In the genomic region with DNA sequence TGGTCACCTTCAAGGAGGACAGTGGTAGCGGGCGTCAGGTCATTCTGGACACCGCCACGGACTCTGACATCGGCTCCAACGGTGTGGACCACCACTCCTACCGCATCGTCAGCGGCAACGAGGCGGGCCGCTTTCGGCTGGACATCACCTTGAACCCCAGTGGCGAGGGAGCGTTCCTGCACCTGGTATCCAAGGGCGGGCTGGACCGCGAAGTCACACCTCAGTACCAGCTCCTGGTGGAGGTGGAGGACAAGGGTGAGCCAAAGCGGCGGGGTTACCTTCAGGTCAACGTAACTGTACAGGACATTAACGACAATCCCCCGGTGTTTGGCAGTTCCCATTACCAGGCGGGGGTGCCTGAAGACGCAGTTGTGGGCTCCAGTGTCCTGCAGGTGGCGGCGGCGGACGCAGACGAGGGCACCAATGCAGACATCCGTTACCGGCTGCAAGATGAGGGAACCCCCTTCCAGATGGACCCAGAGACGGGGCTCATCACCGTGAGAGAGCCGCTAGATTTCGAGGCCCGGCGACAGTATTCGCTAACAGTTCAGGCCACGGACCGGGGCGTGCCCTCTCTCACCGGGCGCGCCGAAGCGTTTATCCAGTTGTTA, we compare ENCODE assay signal across 8 mouse cellular contexts. TPM values are rescaled to one million over a fixed set of nuclear protein-coding genes. Genes with fewer than 3 reads are reported as not detected.
A peak's percentile ranks its signal among the peaks of the same experiment; 100 is the strongest.
DNase-seq lines count a peak whose midpoint lies in the region; ATAC-seq and TF ChIP-seq lines count a peak whose summit lies in the region.

No protein-coding gene starts in this region.

- no peaks in the 10 kb centered on the region for H3K36me3 ChIP-seq in testis, adult 2 months (ENCODE audit: control insufficient read depth, insufficient read depth, low read length)
- H3K36me3 ChIP-seq in embryonic facial prominence, embryonic 13.5 days = peaks cover 46% of the 10 kb centered on the region
- peaks cover 31% of the 10 kb centered on the region for H3K36me3 ChIP-seq in heart, embryonic 12.5 days
- H3K36me3 ChIP-seq in kidney, embryonic 15.5 days = peaks cover 35% of the 10 kb centered on the region
- H3K36me3 ChIP-seq in liver, embryonic 15.5 days (replicated peaks) = no peaks in the 10 kb centered on the region
- H3K36me3 ChIP-seq in neural tube, embryonic 13.5 days = peaks cover 34% of the 10 kb centered on the region

- H3K27ac ChIP-seq in testis, adult 2 months (ENCODE audit: control insufficient read depth, insufficient read depth, low read depth, low read length) = no peak overlapping the region
- H3K27ac ChIP-seq in embryonic facial prominence, embryonic 13.5 days = peak overlapping the region; percentile 99
- H3K27ac ChIP-seq in heart, embryonic 12.5 days (ENCODE audit: poor library complexity, severe bottlenecking) = no peak overlapping the region
- no peak overlapping the region for H3K27ac ChIP-seq in kidney, embryonic 15.5 days
- no peak overlapping the region for H3K27ac ChIP-seq in liver, embryonic 15.5 days (replicated peaks)
- H3K27ac ChIP-seq in neural tube, embryonic 13.5 days (replicated peaks) = peak overlapping the region; percentile 98

- TF ChIP-seq POLR2A in testis, adult 2 months (IDR thresholded peaks at IDR 0.05; ENCODE audit: control insufficient read depth, low read depth, low read length) = no peak

- peak overlapping the region; percentile 86 for H3K4me2 ChIP-seq in embryonic facial prominence, embryonic 13.5 days
- peak overlapping the region; percentile 92 for H3K4me2 ChIP-seq in heart, embryonic 12.5 days
- peak overlapping the region; percentile 96 for H3K4me2 ChIP-seq in kidney, embryonic 15.5 days
- H3K4me2 ChIP-seq in liver, embryonic 15.5 days = peak overlapping the region; percentile 70
- peak overlapping the region; percentile 88 for H3K4me2 ChIP-seq in neural tube, embryonic 13.5 days

- under 1% methylated on average over 47 of the region's 47 CpGs for WGBS in embryonic facial prominence, embryonic 13.5 days
- WGBS in heart, embryonic 12.5 days = under 1% methylated on average over 47 of the region's 47 CpGs
- under 1% methylated on average over 47 of the region's 47 CpGs for WGBS in kidney, embryonic 15.5 days
- WGBS in liver, embryonic 15.5 days (ENCODE audit: insufficient replicate concordance) = 2% methylated on average over 47 of the region's 47 CpGs
- WGBS in neural tube, embryonic 13.5 days = 1% methylated on average over 47 of the region's 47 CpGs

- H3K4me3 ChIP-seq in testis, adult 2 months (ENCODE audit: control insufficient read depth, low read depth, low read length) = peak overlapping the region; percentile 18
- H3K4me3 ChIP-seq in embryonic facial prominence, embryonic 13.5 days = peak overlapping the region; percentile 91
- peak overlapping the region; percentile 74 for H3K4me3 ChIP-seq in heart, embryonic 12.5 days
- peak overlapping the region; percentile 68 for H3K4me3 ChIP-seq in kidney, embryonic 15.5 days (replicated peaks)
- H3K4me3 ChIP-seq in liver, embryonic 15.5 days (replicated peaks) = peak overlapping the region; percentile 56
- H3K4me3 ChIP-seq in neural tube, embryonic 13.5 days = peak overlapping the region; percentile 93

- no peak; the same call in 1 of the 2 replicates for TF ChIP-seq CTCF in testis, adult 2 months (IDR thresholded peaks at IDR 0.05; ENCODE audit: control insufficient read depth, insufficient read depth, insufficient replicate concordance, low read depth, low read length)

- DNase-seq in testis, postnatal 14 days (ENCODE audit: low spot score) = no peak
- DNase-seq in urinary bladder, postnatal 25 days (ENCODE audit: low spot score) = peak; percentile 25

- H3K9ac ChIP-seq in embryonic facial prominence, embryonic 13.5 days = peak overlapping the region; percentile 97
- peak overlapping the region; percentile 77 for H3K9ac ChIP-seq in heart, embryonic 12.5 days
- peak overlapping the region; percentile 64 for H3K9ac ChIP-seq in kidney, embryonic 15.5 days
- H3K9ac ChIP-seq in liver, embryonic 15.5 days = no peak overlapping the region
- H3K9ac ChIP-seq in neural tube, embryonic 13.5 days = peak overlapping the region; percentile 96

- no peak for ATAC-seq in embryonic facial prominence, embryonic 13.5 days (ENCODE audit: insufficient number of reproducible peaks, insufficient read depth, low FRiP score, low TSS enrichment, low read depth)
- ATAC-seq in heart, embryonic 12.5 days (ENCODE audit: insufficient number of reproducible peaks, low FRiP score) = no peak
- ATAC-seq in kidney, embryonic 15.5 days (replicated peaks; ENCODE audit: low FRiP score) = no peak; the same call in 1 of the 2 replicates
- no peak for ATAC-seq in liver, embryonic 15.5 days (ENCODE audit: insufficient read depth)
- peak; percentile 12; the same call in 1 of the 2 replicates for ATAC-seq in neural tube, embryonic 13.5 days (ENCODE audit: low read depth)

- H3K9me3 ChIP-seq in embryonic facial prominence, embryonic 13.5 days = peaks cover 7% of the 10 kb centered on the region; the same call in 1 of the 2 replicates
- no peaks in the 10 kb centered on the region for H3K9me3 ChIP-seq in heart, embryonic 12.5 days (replicated peaks)
- H3K9me3 ChIP-seq in kidney, embryonic 15.5 days (replicated peaks) = no peaks in the 10 kb centered on the region
- H3K9me3 ChIP-seq in liver, embryonic 15.5 days (replicated peaks) = no peaks in the 10 kb centered on the region
- no peaks in the 10 kb centered on the region for H3K9me3 ChIP-seq in neural tube, embryonic 13.5 days

- H3K4me1 ChIP-seq in testis, adult 2 months (ENCODE audit: control insufficient read depth, insufficient read depth, low read length) = peaks cover 11% of the 10 kb centered on the region
- H3K4me1 ChIP-seq in embryonic facial prominence, embryonic 13.5 days = peaks cover 50% of the 10 kb centered on the region
- peaks cover 37% of the 10 kb centered on the region for H3K4me1 ChIP-seq in heart, embryonic 12.5 days (replicated peaks)
- peaks cover 56% of the 10 kb centered on the region for H3K4me1 ChIP-seq in kidney, embryonic 15.5 days
- H3K4me1 ChIP-seq in liver, embryonic 15.5 days (replicated peaks) = peaks cover 8% of the 10 kb centered on the region; the same call in 1 of the 2 replicates
- H3K4me1 ChIP-seq in neural tube, embryonic 13.5 days (replicated peaks) = peaks cover 57% of the 10 kb centered on the region

- H3K27me3 ChIP-seq in testis, adult 2 months (ENCODE audit: control insufficient read depth, insufficient read depth, low read length) = no peaks in the 10 kb centered on the region
- H3K27me3 ChIP-seq in embryonic facial prominence, embryonic 13.5 days = no peaks in the 10 kb centered on the region
- H3K27me3 ChIP-seq in heart, embryonic 12.5 days (replicated peaks) = no peaks in the 10 kb centered on the region
- no peaks in the 10 kb centered on the region for H3K27me3 ChIP-seq in kidney, embryonic 15.5 days
- peaks cover 52% of the 10 kb centered on the region for H3K27me3 ChIP-seq in liver, embryonic 15.5 days
- no peaks in the 10 kb centered on the region for H3K27me3 ChIP-seq in neural tube, embryonic 13.5 days

RNA-seq across cellular contexts. Expression of a gene that starts 0.7 kb away (rescaled TPM):
- polyA plus RNA-seq in testis, adult 2 months (2012; rRNA removed) = 1.0 TPM in 2 replicates
- polyA plus RNA-seq in embryonic facial prominence, embryonic 13.5 days (2015; fragmentation: Nextera tagmentation; extraction: Ambion mirVana) = 19.6 and 23.9 TPM in 2 replicates
- polyA plus RNA-seq in heart, embryonic 12.5 days (2016; fragmentation: Nextera tagmentation; extraction: Ambion mirVana) = 5.3 and 7.0 TPM in 2 replicates
- 6.9 and 8.2 TPM in 2 replicates for polyA plus RNA-seq in kidney, embryonic 15.5 days (2015; fragmentation: Nextera tagmentation; extraction: Ambion mirVana)
- 0.16 TPM in 2 replicates for polyA plus RNA-seq in liver, embryonic 15.5 days (2015; fragmentation: Nextera tagmentation; extraction: Ambion mirVana)
- 11.5 and 13.8 TPM in 2 replicates for polyA plus RNA-seq in neural tube, embryonic 13.5 days (2015; fragmentation: Nextera tagmentation; extraction: Ambion mirVana)

Comparison
In these comparisons a context has a peak if more than half of its experiments do, and no peak if none do; other contexts are left out.
1. H3K27ac ChIP-seq: peak in embryonic facial prominence, embryonic 13.5 days (single experiment) and neural tube, embryonic 13.5 days (single experiment); none in testis, adult 2 months (single experiment), heart, embryonic 12.5 days (single experiment), kidney, embryonic 15.5 days (single experiment) and liver, embryonic 15.5 days (single experiment).
2. H3K4me3 ChIP-seq: peak in every context shown above with its lines; median percentile 93 in neural tube, embryonic 13.5 days; 91 in embryonic facial prominence, embryonic 13.5 days; 74 in heart, embryonic 12.5 days; 68 in kidney, embryonic 15.5 days; 56 in liver, embryonic 15.5 days; 18 in testis, adult 2 months.
3. Peak in every context shown above with its lines, with median percentiles within 50 percentile points of each other: H3K4me2 ChIP-seq.